Mouse (Mus musculus): ENCODE measurements at regions not wholly inside any gene's neighbourhood (a gene's known extent, or its start where the extent isn't known, plus 50 kb on each side); places are given as distances from the start of the nearest gene placed in this dataset.

- Histone ChIP-seq H3K9ac (no peak overlapping the region), H3K9me3 (replicated peaks) (no peaks in the 10 kb centered on the region), H3K27ac (no peak overlapping the region), H3K36me3 (no peaks in the 10 kb centered on the region), H3K4me2 (no peak overlapping the region), H3K27me3 (no peaks in the 10 kb centered on the region), H3K4me1 (replicated peaks) (no peaks in the 10 kb centered on the region), H3K4me3 (no peak overlapping the region)
- 73% methylated on average over 3 of the region's 3 CpGs for whole genome bisulfite sequencing
- no peak for ATAC-seq (replicated peaks; ENCODE audit: insufficient number of reproducible peaks, insufficient read depth, low FRiP score, low read depth)
These were observed 858.6 kb downstream of the Adgrl3 start for GRCm38 (mm10) chr5:81878563-81878962.

DNA sequence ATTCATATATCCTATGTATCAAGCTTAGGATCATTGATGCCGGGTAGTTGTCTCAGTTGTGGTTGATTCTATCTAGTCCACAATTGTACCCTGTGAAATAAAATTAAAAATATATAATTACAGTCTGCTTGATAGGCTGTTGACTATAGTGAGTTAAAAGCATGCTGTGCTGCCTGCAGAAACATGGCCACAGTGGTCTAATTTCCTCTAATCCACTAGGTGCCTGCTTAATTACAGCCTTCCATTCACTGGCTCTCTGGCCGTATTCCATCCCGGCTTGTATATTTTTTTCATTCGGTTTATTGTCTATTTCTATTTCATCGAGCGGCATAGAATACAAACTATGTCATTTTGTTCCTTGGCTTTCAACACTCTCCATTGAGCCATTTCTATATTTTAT lies 873.4 kb downstream of the Adgrl3 start:
- H3K4me3 ChIP-seq: no peak overlapping the region
- H3K4me2 ChIP-seq: no peak overlapping the region
- no peaks in the 10 kb centered on the region for H3K27me3 ChIP-seq
- H3K9me3 ChIP-seq (replicated peaks): no peaks in the 10 kb centered on the region
- WGBS: 80% methylated on average over 6 of the region's 6 CpGs
- H3K27ac ChIP-seq: no peak overlapping the region
- no peaks in the 10 kb centered on the region for H3K36me3 ChIP-seq
- H3K4me1 ChIP-seq (replicated peaks): no peaks in the 10 kb centered on the region
- ATAC-seq (replicated peaks; ENCODE audit: insufficient number of reproducible peaks, insufficient read depth, low FRiP score, low read depth): no peak
- no peak overlapping the region for H3K9ac ChIP-seq

- no peak overlapping the region for H3K9ac ChIP-seq
- no peak overlapping the region for H3K4me2 ChIP-seq
- H3K4me1 ChIP-seq (replicated peaks): no peaks in the 10 kb centered on the region
- WGBS: 65% methylated on average over 6 of the region's 6 CpGs
- no peaks in the 10 kb centered on the region for H3K27me3 ChIP-seq
- H3K4me3 ChIP-seq: no peak overlapping the region
- H3K36me3 ChIP-seq: no peaks in the 10 kb centered on the region
- no peak overlapping the region for H3K27ac ChIP-seq
- no peak for ATAC-seq (replicated peaks; ENCODE audit: insufficient number of reproducible peaks, insufficient read depth, low FRiP score, low read depth)
- H3K9me3 ChIP-seq (replicated peaks): no peaks in the 10 kb centered on the region
These were observed 889.4 kb downstream of the Adgrl3 start for GRCm38 (mm10) chr5:81909368-81909767.

GRCm38 (mm10) chr5:81909964-81910363 lies 890.0 kb downstream of the Adgrl3 start:
- H3K4me3 ChIP-seq: no peak overlapping the region
- WGBS: 65% methylated on average over 8 of the region's 8 CpGs
- no peaks in the 10 kb centered on the region for H3K36me3 ChIP-seq
- no peak overlapping the region for H3K27ac ChIP-seq
- no peak overlapping the region for H3K9ac ChIP-seq
- H3K27me3 ChIP-seq: no peaks in the 10 kb centered on the region
- H3K9me3 ChIP-seq (replicated peaks): no peaks in the 10 kb centered on the region
- no peaks in the 10 kb centered on the region for H3K4me1 ChIP-seq (replicated peaks)
- no peak for ATAC-seq (replicated peaks; ENCODE audit: insufficient number of reproducible peaks, insufficient read depth, low FRiP score, low read depth)
- H3K4me2 ChIP-seq: no peak overlapping the region

DNA sequence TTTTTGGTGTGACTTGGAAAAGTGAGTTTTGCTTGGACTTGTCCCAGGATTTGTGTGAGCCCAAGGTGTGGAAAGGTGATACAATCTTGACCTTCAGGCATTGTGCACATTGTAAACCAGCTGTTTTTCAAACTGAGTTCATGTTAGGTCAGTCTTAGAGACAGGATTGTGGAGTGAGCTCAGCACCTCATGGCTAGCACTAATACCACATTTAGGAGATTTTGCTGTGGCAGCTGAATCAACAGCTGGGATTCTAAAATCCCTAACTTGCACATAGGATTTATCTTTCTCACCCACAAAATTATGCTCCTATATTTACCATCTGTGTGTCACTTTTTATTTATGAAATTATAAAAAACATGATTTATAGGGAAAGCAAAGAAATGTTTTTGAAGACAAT lies 896.7 kb downstream of the Adgrl3 start:
- ATAC-seq (replicated peaks; ENCODE audit: insufficient number of reproducible peaks, insufficient read depth, low FRiP score, low read depth): no peak
- Histone ChIP-seq H3K36me3 (no peaks in the 10 kb centered on the region), H3K4me1 (replicated peaks) (no peaks in the 10 kb centered on the region), H3K27ac (no peak overlapping the region), H3K4me3 (no peak overlapping the region), H3K9me3 (replicated peaks) (no peaks in the 10 kb centered on the region), H3K27me3 (no peaks in the 10 kb centered on the region), H3K4me2 (no peak overlapping the region), H3K9ac (no peak overlapping the region)

DNA sequence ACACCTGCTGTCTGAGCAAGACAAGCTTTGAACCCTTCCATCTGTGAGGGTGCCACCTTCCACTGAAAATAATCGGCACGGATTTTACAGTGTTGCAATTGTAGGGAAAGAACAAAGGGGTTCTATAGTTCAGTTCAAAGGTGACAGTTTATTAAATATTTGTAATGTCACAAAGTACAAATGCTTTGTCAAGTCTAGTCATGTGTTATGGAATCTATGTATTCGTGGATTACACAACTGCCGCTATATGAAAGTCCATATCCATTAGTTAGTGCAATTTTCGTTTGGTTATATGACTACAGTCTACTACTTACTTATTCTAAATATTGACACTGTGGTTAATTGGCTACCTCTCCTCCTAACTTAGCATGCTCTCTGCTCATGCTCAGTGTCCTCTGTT lies 920.9 kb downstream of the Adgrl3 start:
- 86% methylated on average over 5 of the region's 5 CpGs for WGBS
- Histone ChIP-seq H3K9me3 (replicated peaks) (no peaks in the 10 kb centered on the region), H3K4me2 (no peak overlapping the region), H3K4me3 (no peak overlapping the region), H3K27ac (no peak overlapping the region), H3K27me3 (no peaks in the 10 kb centered on the region), H3K4me1 (replicated peaks) (no peaks in the 10 kb centered on the region), H3K36me3 (no peaks in the 10 kb centered on the region), H3K9ac (no peak overlapping the region)
- ATAC-seq (replicated peaks; ENCODE audit: insufficient number of reproducible peaks, insufficient read depth, low FRiP score, low read depth): no peak

- Histone ChIP-seq H3K27ac (no peak overlapping the region), H3K4me3 (no peak overlapping the region), H3K9me3 (replicated peaks) (no peaks in the 10 kb centered on the region), H3K4me1 (replicated peaks) (no peaks in the 10 kb centered on the region), H3K9ac (no peak overlapping the region), H3K4me2 (peak overlapping the region; percentile 32), H3K36me3 (no peaks in the 10 kb centered on the region), H3K27me3 (no peaks in the 10 kb centered on the region)
- no peak for ATAC-seq (replicated peaks; ENCODE audit: insufficient number of reproducible peaks, insufficient read depth, low FRiP score, low read depth)
- 57% methylated on average over 24 of the region's 24 CpGs for WGBS
These were observed 950.0 kb downstream of the Adgrl3 start for GRCm38 (mm10) chr5:81969685-81970524.

DNA sequence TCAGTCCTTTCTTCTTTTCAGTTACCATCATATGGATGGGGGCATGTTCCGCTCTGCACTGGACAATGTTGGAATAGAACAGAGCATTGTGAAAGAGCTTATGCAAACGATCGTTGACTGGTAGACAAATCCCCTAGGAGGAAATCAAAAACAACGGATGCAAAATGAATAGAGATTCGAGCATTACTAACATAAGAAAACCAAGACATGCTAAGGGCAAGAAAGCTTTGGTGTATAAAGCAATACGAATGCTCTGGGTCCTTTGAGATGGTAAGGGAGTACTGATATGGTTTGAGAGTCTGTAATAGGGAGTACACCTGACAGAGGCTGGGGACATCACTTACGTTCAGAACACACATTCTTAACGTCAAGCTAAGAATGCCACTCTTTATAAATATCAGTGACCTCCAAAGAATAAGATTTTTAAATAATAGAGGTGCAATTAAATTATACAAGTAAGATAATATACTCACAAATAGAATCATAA lies 950.6 kb downstream of the Adgrl3 start:
- Histone ChIP-seq H3K4me2 (no peak overlapping the region), H3K27ac (no peak overlapping the region), H3K9me3 (replicated peaks) (no peaks in the 10 kb centered on the region), H3K27me3 (no peaks in the 10 kb centered on the region), H3K4me1 (replicated peaks) (no peaks in the 10 kb centered on the region), H3K36me3 (no peaks in the 10 kb centered on the region), H3K4me3 (no peak overlapping the region), H3K9ac (no peak overlapping the region)
- no peak for ATAC-seq (replicated peaks; ENCODE audit: insufficient number of reproducible peaks, insufficient read depth, low FRiP score, low read depth)
- 81% methylated on average over 8 of the region's 8 CpGs for WGBS

GRCm38 (mm10) chr5:81976515-81976914 lies 956.6 kb downstream of the Adgrl3 start:
- H3K9me3 ChIP-seq (replicated peaks): no peaks in the 10 kb centered on the region
- H3K4me1 ChIP-seq (replicated peaks): no peaks in the 10 kb centered on the region
- WGBS: 90% methylated on average over 3 of the region's 3 CpGs
- no peaks in the 10 kb centered on the region for H3K27me3 ChIP-seq
- no peak overlapping the region for H3K4me2 ChIP-seq
- H3K36me3 ChIP-seq: no peaks in the 10 kb centered on the region
- no peak overlapping the region for H3K27ac ChIP-seq
- no peak overlapping the region for H3K4me3 ChIP-seq
- H3K9ac ChIP-seq: no peak overlapping the region
- ATAC-seq (replicated peaks; ENCODE audit: insufficient number of reproducible peaks, insufficient read depth, low FRiP score, low read depth): no peak

GRCm38 (mm10) chr5:81983351-81983750 lies 963.4 kb downstream of the Adgrl3 start:
- 66% methylated on average over 4 of the region's 4 CpGs for WGBS
- no peak overlapping the region for H3K4me2 ChIP-seq
- ATAC-seq (replicated peaks; ENCODE audit: insufficient number of reproducible peaks, insufficient read depth, low FRiP score, low read depth): no peak
- H3K27me3 ChIP-seq: no peaks in the 10 kb centered on the region
- H3K4me3 ChIP-seq: no peak overlapping the region
- H3K9ac ChIP-seq: no peak overlapping the region
- H3K27ac ChIP-seq: no peak overlapping the region
- no peaks in the 10 kb centered on the region for H3K36me3 ChIP-seq
- H3K4me1 ChIP-seq (replicated peaks): no peaks in the 10 kb centered on the region
- H3K9me3 ChIP-seq (replicated peaks): no peaks in the 10 kb centered on the region

- no peaks in the 10 kb centered on the region for H3K4me1 ChIP-seq (replicated peaks)
- no peaks in the 10 kb centered on the region for H3K9me3 ChIP-seq (replicated peaks)
- no peak overlapping the region for H3K27ac ChIP-seq
- 82% methylated on average over 6 of the region's 6 CpGs for WGBS
- H3K4me3 ChIP-seq: no peak overlapping the region
- H3K9ac ChIP-seq: no peak overlapping the region
- ATAC-seq (replicated peaks; ENCODE audit: insufficient number of reproducible peaks, insufficient read depth, low FRiP score, low read depth): no peak
- no peak overlapping the region for H3K4me2 ChIP-seq
- H3K27me3 ChIP-seq: no peaks in the 10 kb centered on the region
- no peaks in the 10 kb centered on the region for H3K36me3 ChIP-seq
These were observed 968.1 kb downstream of the Adgrl3 start for GRCm38 (mm10) chr5:81988069-81988468.

DNA sequence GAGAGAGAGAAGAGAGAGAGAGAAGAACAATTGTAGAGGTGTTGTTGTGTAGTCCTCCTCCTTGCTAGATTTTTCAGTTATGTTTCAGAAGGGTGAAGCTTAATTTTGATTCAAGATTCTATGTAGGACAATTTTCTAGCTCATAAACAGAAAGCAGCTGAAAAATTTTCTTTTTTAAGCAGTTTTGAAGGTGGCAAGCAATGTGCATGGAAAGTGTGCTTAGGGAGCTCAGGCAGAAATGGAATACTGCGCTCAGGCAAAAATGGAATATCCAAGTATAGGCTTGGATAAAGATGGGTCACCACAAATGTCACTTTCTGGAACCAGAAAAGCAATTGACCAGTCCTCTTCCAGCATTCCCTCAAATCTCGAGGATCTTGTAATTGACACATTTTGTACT lies 988.0 kb downstream of the Adgrl3 start:
- H3K4me2 ChIP-seq: no peak overlapping the region
- H3K36me3 ChIP-seq: no peaks in the 10 kb centered on the region
- WGBS: 77% methylated on average over 2 of the region's 2 CpGs
- no peak overlapping the region for H3K27ac ChIP-seq
- H3K9me3 ChIP-seq (replicated peaks): no peaks in the 10 kb centered on the region
- no peaks in the 10 kb centered on the region for H3K4me1 ChIP-seq (replicated peaks)
- no peaks in the 10 kb centered on the region for H3K27me3 ChIP-seq
- no peak overlapping the region for H3K9ac ChIP-seq
- no peak overlapping the region for H3K4me3 ChIP-seq
- ATAC-seq (replicated peaks; ENCODE audit: insufficient number of reproducible peaks, insufficient read depth, low FRiP score, low read depth): no peak
